Mouse (Mus musculus): ENCODE measurements around the gene 1110002E22Rik. TPM values are rescaled to one million over a fixed set of nuclear protein-coding genes. Genes with fewer than 3 reads are reported as not detected.

The 1110002E22Rik gene
- polyA plus RNA-seq, 1 experiment from 2014 or later = 0.21 TPM

DNA sequence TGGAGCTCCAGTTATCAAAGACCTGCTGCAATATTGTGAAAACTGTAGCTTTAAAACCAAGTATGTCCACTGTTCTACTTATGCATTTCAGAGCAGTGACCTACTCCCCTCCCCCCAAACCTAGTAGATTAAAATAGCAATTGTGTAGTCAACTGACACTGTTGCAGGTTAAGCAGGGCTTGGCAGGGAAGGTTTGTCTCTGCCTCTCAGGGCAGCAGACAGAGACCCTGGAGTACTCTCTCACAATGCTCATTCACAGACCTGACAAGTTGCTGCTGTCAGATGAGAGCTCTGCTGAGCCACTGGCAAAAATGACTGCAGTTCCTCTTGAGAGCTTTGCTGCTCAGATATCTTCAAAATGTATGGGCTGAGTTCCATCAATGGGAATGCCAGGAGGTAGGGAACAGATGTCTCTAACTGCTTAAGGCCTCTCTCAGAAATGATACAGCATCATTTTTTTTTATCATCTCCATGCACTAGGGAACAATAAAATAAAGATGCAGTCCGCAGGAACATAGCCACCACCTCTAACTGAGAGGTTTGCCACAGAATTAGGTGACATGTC lies 18.3 kb downstream of the 1110002E22Rik start:
- Histone ChIP-seq H3K27me3 (ENCODE audit: insufficient read depth, low read length) (no peaks in the 10 kb centered on the region), H3K36me3 (ENCODE audit: insufficient read depth) (no peaks in the 10 kb centered on the region), H3K9ac (no peak overlapping the region), H3K4me2 (no peak overlapping the region), H3K9me3 (ENCODE audit: low read depth, low read length) (no peaks in the 10 kb centered on the region), H3K4me1 (ENCODE audit: insufficient read depth) (no peaks in the 10 kb centered on the region; the same call in 1 of the 2 replicates), H3K4me3 (ENCODE audit: low read depth, low read length) (no peak overlapping the region), H3K27ac (ENCODE audit: low read depth) (no peak overlapping the region)
- no peak for TF ChIP-seq CTCF (IDR thresholded peaks at IDR 0.05; ENCODE audit: low read depth)
- ATAC-seq (ENCODE audit: insufficient read depth) (no peak), DNase-seq (no peak)
- 84% methylated on average over 1 of the region's 1 CpGs for whole genome bisulfite sequencing

- no peak for ATAC-seq (ENCODE audit: insufficient read depth)
- Histone ChIP-seq H3K4me3 (ENCODE audit: low read depth, low read length) (no peak overlapping the region), H3K36me3 (ENCODE audit: insufficient read depth) (no peaks in the 10 kb centered on the region), H3K9me3 (ENCODE audit: low read depth, low read length) (no peaks in the 10 kb centered on the region), H3K4me1 (ENCODE audit: insufficient read depth) (no peaks in the 10 kb centered on the region; the same call in 1 of the 2 replicates), H3K27me3 (ENCODE audit: insufficient read depth, low read length) (no peaks in the 10 kb centered on the region), H3K27ac (ENCODE audit: low read depth) (no peak overlapping the region), H3K4me2 (no peak overlapping the region), H3K9ac (no peak overlapping the region)
- no peak for TF ChIP-seq CTCF (IDR thresholded peaks at IDR 0.05; ENCODE audit: low read depth)
- DNase-seq = no peak
- WGBS = 74% methylated on average over 4 of the region's 4 CpGs
Observed at GRCm38 (mm10) chr3:138083896-138084295, 19.0 kb downstream of the 1110002E22Rik start.

DNA sequence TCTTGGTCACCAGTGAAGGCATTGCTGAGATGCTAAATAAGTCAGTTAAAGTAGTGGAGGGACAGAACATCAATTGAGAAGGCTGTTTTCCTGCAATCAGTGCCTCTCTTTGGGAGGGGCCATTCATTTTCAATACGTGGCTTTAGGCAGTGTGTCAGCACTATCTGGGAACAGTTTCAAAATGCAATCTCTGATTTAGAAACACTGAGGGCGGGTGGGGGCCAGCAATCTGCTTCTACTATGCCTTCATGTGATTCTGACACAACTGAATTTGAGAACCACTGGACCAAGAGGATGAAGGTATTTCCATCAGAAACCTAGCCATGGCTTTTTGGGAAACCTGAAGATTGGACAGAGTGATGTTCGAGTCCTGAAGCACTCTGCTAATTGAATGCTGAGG lies 30.4 kb downstream of the 1110002E22Rik start:
- H3K27me3 ChIP-seq (ENCODE audit: insufficient read depth, low read length) = no peaks in the 10 kb centered on the region
- DNase-seq (peak; percentile 43), ATAC-seq (ENCODE audit: insufficient read depth) (no peak)
- H3K4me1 ChIP-seq (ENCODE audit: insufficient read depth) = peaks cover 14% of the 10 kb centered on the region
- H3K36me3 ChIP-seq (ENCODE audit: insufficient read depth) = no peaks in the 10 kb centered on the region
- no peak overlapping the region for H3K4me2 ChIP-seq
- H3K9me3 ChIP-seq (ENCODE audit: low read depth, low read length) = no peaks in the 10 kb centered on the region
- no peak for TF ChIP-seq CTCF (IDR thresholded peaks at IDR 0.05; ENCODE audit: low read depth)
- no peak overlapping the region for H3K27ac ChIP-seq (ENCODE audit: low read depth)
- 61% methylated on average over 3 of the region's 3 CpGs for WGBS
- H3K9ac ChIP-seq = no peak overlapping the region
- no peak overlapping the region for H3K4me3 ChIP-seq (ENCODE audit: low read depth, low read length)

- H3K4me2 ChIP-seq = no peak overlapping the region
- peak; percentile 67; the same call in 1 of the 2 replicates for ATAC-seq (ENCODE audit: insufficient read depth)
- TF ChIP-seq CTCF (IDR thresholded peaks at IDR 0.05; ENCODE audit: low read depth) = no peak
- no peaks in the 10 kb centered on the region for H3K27me3 ChIP-seq (ENCODE audit: insufficient read depth, low read length)
- no peak overlapping the region for H3K9ac ChIP-seq
- H3K27ac ChIP-seq (ENCODE audit: low read depth) = no peak overlapping the region
- peaks cover 14% of the 10 kb centered on the region for H3K4me1 ChIP-seq (ENCODE audit: insufficient read depth)
- 51% methylated on average over 10 of the region's 10 CpGs for WGBS
- H3K4me3 ChIP-seq (ENCODE audit: low read depth, low read length) = no peak overlapping the region
- H3K36me3 ChIP-seq (ENCODE audit: insufficient read depth) = no peaks in the 10 kb centered on the region
- DNase-seq = peak; percentile 81
- no peaks in the 10 kb centered on the region for H3K9me3 ChIP-seq (ENCODE audit: low read depth, low read length)
Observed at GRCm38 (mm10) chr3:138095718-138096117, 30.9 kb downstream of the 1110002E22Rik start.

- no peaks in the 10 kb centered on the region for H3K27me3 ChIP-seq (ENCODE audit: insufficient read depth, low read length)
- ATAC-seq (ENCODE audit: insufficient read depth) (no peak), DNase-seq (no peak)
- TF ChIP-seq CTCF (IDR thresholded peaks at IDR 0.05; ENCODE audit: low read depth) = no peak
- no peak overlapping the region for H3K9ac ChIP-seq
- no peak overlapping the region for H3K27ac ChIP-seq (ENCODE audit: low read depth)
- H3K4me1 ChIP-seq (ENCODE audit: insufficient read depth) = peaks cover 14% of the 10 kb centered on the region
- no peaks in the 10 kb centered on the region for H3K36me3 ChIP-seq (ENCODE audit: insufficient read depth)
- no peak overlapping the region for H3K4me2 ChIP-seq
- 75% methylated on average over 19 of the region's 19 CpGs for WGBS
- no peaks in the 10 kb centered on the region for H3K9me3 ChIP-seq (ENCODE audit: low read depth, low read length)
- no peak overlapping the region for H3K4me3 ChIP-seq (ENCODE audit: low read depth, low read length)
Observed at GRCm38 (mm10) chr3:138096263-138097028, 31.6 kb downstream of the 1110002E22Rik start.

- Histone ChIP-seq H3K36me3 (ENCODE audit: insufficient read depth) (no peaks in the 10 kb centered on the region), H3K27ac (ENCODE audit: low read depth) (0 out of 2 replicates have a peak overlapping the region, but pooled peaks have one; percentile 26), H3K9ac (no peak overlapping the region), H3K27me3 (ENCODE audit: insufficient read depth, low read length) (no peaks in the 10 kb centered on the region), H3K4me1 (ENCODE audit: insufficient read depth) (peaks cover 14% of the 10 kb centered on the region), H3K4me2 (no peak overlapping the region), H3K4me3 (ENCODE audit: low read depth, low read length) (no peak overlapping the region), H3K9me3 (ENCODE audit: low read depth, low read length) (no peaks in the 10 kb centered on the region)
- 32% methylated on average over 1 of the region's 1 CpGs for WGBS
- DNase-seq (peak; percentile 43), ATAC-seq (ENCODE audit: insufficient read depth) (peak; percentile 65; the same call in 1 of the 2 replicates)
- TF ChIP-seq CTCF (IDR thresholded peaks at IDR 0.05; ENCODE audit: low read depth) = no peak
Observed at GRCm38 (mm10) chr3:138097718-138098117, 32.9 kb downstream of the 1110002E22Rik start.

DNA sequence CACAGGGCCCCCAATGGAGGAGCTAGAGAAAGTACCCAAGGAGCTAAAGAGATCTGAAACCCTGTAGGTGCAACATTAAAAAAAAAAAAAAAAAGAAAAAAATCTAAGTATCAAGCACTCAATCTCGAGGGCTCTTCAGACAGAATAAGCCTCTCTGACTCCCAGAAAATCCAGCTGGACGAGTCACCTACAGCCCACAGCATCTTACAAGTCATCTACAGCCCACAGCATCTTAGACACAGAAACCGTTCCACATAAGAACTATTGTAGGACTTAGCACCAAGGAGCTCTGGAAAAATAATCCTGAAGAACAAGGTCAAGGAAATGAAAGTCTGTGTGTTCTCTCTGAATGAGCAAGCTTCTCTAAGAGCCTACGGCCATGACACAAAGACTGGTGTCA lies 37.1 kb downstream of the 1110002E22Rik start:
- peaks cover 14% of the 10 kb centered on the region for H3K4me1 ChIP-seq (ENCODE audit: insufficient read depth)
- 69% methylated on average over 4 of the region's 4 CpGs for WGBS
- ATAC-seq (ENCODE audit: insufficient read depth) = no peak
- H3K4me3 ChIP-seq (ENCODE audit: low read depth, low read length) = no peak overlapping the region
- H3K9ac ChIP-seq = no peak overlapping the region
- TF ChIP-seq CTCF (IDR thresholded peaks at IDR 0.05; ENCODE audit: low read depth) = no peak
- H3K27me3 ChIP-seq (ENCODE audit: insufficient read depth, low read length) = no peaks in the 10 kb centered on the region
- no peak overlapping the region for H3K4me2 ChIP-seq
- no peaks in the 10 kb centered on the region for H3K9me3 ChIP-seq (ENCODE audit: low read depth, low read length)
- DNase-seq = no peak
- no peaks in the 10 kb centered on the region for H3K36me3 ChIP-seq (ENCODE audit: insufficient read depth)
- no peak overlapping the region for H3K27ac ChIP-seq (ENCODE audit: low read depth)

Data from lung, embryonic 14.5 days (tissue).